Mouse (Mus musculus) E14TG2a.4 (cell line): ENCODE data around the gene Alpi.

ENCODE experiments used
- CTCF ChIP-seq: conservative IDR thresholded peaks from 2 replicates; pipeline ENCODE4 v1.5.1; 2014; ENCODE audit warnings: low read length
- NANOG ChIP-seq: IDR thresholded peaks from 2 replicates; pipeline ENCODE4 v1.6.1; 2014; ENCODE audit warnings: borderline replicate concordance, low read length, mixed read lengths

GRCm38 (mm10) chr1:87050700-87051099, 50.7 kb downstream of the Alpi start:
- no peak for TF ChIP-seq CTCF
- no peak for TF ChIP-seq NANOG
